Mouse (Mus musculus) kidney, embryonic 15.5 days (tissue): ENCODE data around the gene Gm10974. TPM values are rescaled to one million over a fixed set of nuclear protein-coding genes. Genes with fewer than 3 reads are reported as not detected.

Experiments used
- ATAC-seq: fragments of 200-750 bp; cut with Nextera tagmentation; replicated peaks from 2 replicates; pipeline ENCODE4 v1.8.0; 2017; ENCODE audit warnings: moderate TSS enrichment; ENCODE audit not compliant: low FRiP score
- H3K27ac ChIP-seq: fragments of 300-500 bp; sonication (generic); 2 replicates; pipeline ENCODE4 v1.5.1; 2015; ENCODE audit warnings: mild to moderate bottlenecking, inconsistent platforms
- H3K27me3 ChIP-seq: fragments of 300-500 bp; sonication (generic); 2 replicates; pipeline ENCODE4 v1.6.1; 2015; ENCODE audit warnings: inconsistent platforms
- H3K36me3 ChIP-seq: fragments of 300-500 bp; sonication (generic); 2 replicates; pipeline ENCODE4 v1.6.1; 2015; ENCODE audit warnings: inconsistent platforms
- H3K4me1 ChIP-seq: fragments of 300-500 bp; sonication (generic); 2 replicates; pipeline ENCODE4 v1.6.1; 2015; ENCODE audit warnings: inconsistent platforms
- H3K4me2 ChIP-seq: fragments of 300-500 bp; sonication (generic); 2 replicates; pipeline ENCODE4 v1.6.1; 2015; ENCODE audit warnings: moderate library complexity, mild to moderate bottlenecking, inconsistent platforms
- H3K4me3 ChIP-seq: fragments of 300-500 bp; sonication (generic); replicated peaks from 2 replicates; pipeline ENCODE4 v1.5.1; 2015; ENCODE audit warnings: mild to moderate bottlenecking, inconsistent platforms
- H3K9ac ChIP-seq: fragments of 300-500 bp; sonication (generic); 2 replicates; pipeline ENCODE4 v1.6.1; 2015; ENCODE audit warnings: mild to moderate bottlenecking, inconsistent platforms
- H3K9me3 ChIP-seq: fragments of 300-500 bp; sonication (generic); replicated peaks from 2 replicates; pipeline ENCODE4 v1.6.1; 2016; ENCODE audit warnings: inconsistent platforms
- WGBS: fragments of 180-500 bp; shearing (Covaris S2); methylation state at CpG from one replicate; pipeline ENCODE4 v1.1.7; 2015; ENCODE audit warnings: mixed read lengths; 5-methylcytosine and 5-hydroxymethylcytosine counted together
- polyA plus RNA-seq: library from polyadenylated mRNA; unstranded; fragments of >200 nt; fragmentation: Nextera tagmentation; extraction: Ambion mirVana; gene quantifications from 2 replicates; pipeline ENCODE4 v1.2.1, GENCODE M21; 2015

Gm10974 gene
- polyA plus RNA-seq, 1 experiment from 2014 or later = not detected

GRCm38 (mm10) chr7:66365411-66365810, 294 bp upstream of the Gm10974 start:
- no peak overlapping the region for H3K4me3 ChIP-seq
- H3K27me3 ChIP-seq = no peaks in the 10 kb centered on the region
- 0 out of 2 replicates have a peak overlapping the region, but pooled peaks have one; percentile 14 for H3K27ac ChIP-seq
- ATAC-seq = no peak
- peaks cover 3% of the 10 kb centered on the region for H3K36me3 ChIP-seq
- no peak overlapping the region for H3K9ac ChIP-seq
- H3K9me3 ChIP-seq = peaks cover 6% of the 10 kb centered on the region; the same call in 1 of the 2 replicates
- peaks cover 16% of the 10 kb centered on the region for H3K4me1 ChIP-seq
- 75% methylated on average over 2 of the region's 2 CpGs for WGBS
- H3K4me2 ChIP-seq = no peak overlapping the region

- ATAC-seq = no peak
- WGBS = 64% methylated on average over 5 of the region's 5 CpGs
- Histone ChIP-seq H3K36me3 (no peaks in the 10 kb centered on the region), H3K27me3 (no peaks in the 10 kb centered on the region), H3K9ac (no peak overlapping the region), H3K4me1 (peaks cover 22% of the 10 kb centered on the region), H3K27ac (peak overlapping the region; percentile 78), H3K4me2 (no peak overlapping the region), H3K4me3 (no peak overlapping the region), H3K9me3 (no peaks in the 10 kb centered on the region)
Measured at GRCm38 (mm10) chr7:66369071-66369933, 3.6 kb downstream of the Gm10974 start.

GRCm38 (mm10) chr7:66369934-66370445, 4.3 kb downstream of the Gm10974 start:
- no peak for ATAC-seq

GRCm38 (mm10) chr7:66370970-66371369, 5.3 kb downstream of the Gm10974 start:
- 76% methylated on average over 6 of the region's 6 CpGs for WGBS
- ATAC-seq = no peak
- Histone ChIP-seq H3K9ac (no peak overlapping the region), H3K36me3 (no peaks in the 10 kb centered on the region), H3K4me2 (no peak overlapping the region), H3K27me3 (no peaks in the 10 kb centered on the region), H3K9me3 (no peaks in the 10 kb centered on the region), H3K4me1 (peaks cover 21% of the 10 kb centered on the region), H3K27ac (no peak overlapping the region), H3K4me3 (no peak overlapping the region)

More at GRCm38 (mm10) chr7:66369934-66370445, 4.3 kb downstream of the Gm10974 start:
- Histone ChIP-seq H3K4me3 (no peak overlapping the region), H3K9ac (no peak overlapping the region), H3K27me3 (no peaks in the 10 kb centered on the region), H3K27ac (peak overlapping the region; percentile 78), H3K4me1 (peaks cover 22% of the 10 kb centered on the region), H3K36me3 (no peaks in the 10 kb centered on the region), H3K9me3 (no peaks in the 10 kb centered on the region), H3K4me2 (no peak overlapping the region)
- WGBS = 42% methylated on average over 5 of the region's 5 CpGs

GRCm38 (mm10) chr7:66373391-66373790, 7.7 kb downstream of the Gm10974 start:
- peaks cover 31% of the 10 kb centered on the region for H3K4me1 ChIP-seq
- no peaks in the 10 kb centered on the region for H3K9me3 ChIP-seq
- WGBS = 91% methylated on average over 3 of the region's 3 CpGs
- no peaks in the 10 kb centered on the region for H3K27me3 ChIP-seq
- H3K27ac ChIP-seq = no peak overlapping the region
- no peak overlapping the region for H3K4me2 ChIP-seq
- ATAC-seq = no peak
- H3K4me3 ChIP-seq = no peak overlapping the region
- no peak overlapping the region for H3K9ac ChIP-seq
- no peaks in the 10 kb centered on the region for H3K36me3 ChIP-seq

GRCm38 (mm10) chr7:66375736-66376135, 10.0 kb downstream of the Gm10974 start:
- H3K36me3 ChIP-seq = peaks cover 12% of the 10 kb centered on the region
- 74% methylated on average over 4 of the region's 4 CpGs for WGBS
- peaks cover 18% of the 10 kb centered on the region for H3K4me1 ChIP-seq
- no peak for ATAC-seq
- no peak overlapping the region for H3K9ac ChIP-seq
- no peaks in the 10 kb centered on the region for H3K27me3 ChIP-seq
- peak overlapping the region; percentile 61; the same call in 1 of the 2 replicates for H3K27ac ChIP-seq
- H3K4me2 ChIP-seq = no peak overlapping the region
- no peak overlapping the region for H3K4me3 ChIP-seq
- no peaks in the 10 kb centered on the region for H3K9me3 ChIP-seq

GRCm38 (mm10) chr7:66376560-66376959, 10.9 kb downstream of the Gm10974 start:
- H3K9me3 ChIP-seq = no peaks in the 10 kb centered on the region
- peaks cover 17% of the 10 kb centered on the region for H3K36me3 ChIP-seq
- peaks cover 12% of the 10 kb centered on the region; the same call in 1 of the 2 replicates for H3K4me1 ChIP-seq
- H3K27ac ChIP-seq = peak overlapping the region; percentile 61
- ATAC-seq = no peak
- 0 out of 2 replicates have a peak overlapping the region, but pooled peaks have one; percentile 12 for H3K4me2 ChIP-seq
- WGBS = 79% methylated on average over 10 of the region's 10 CpGs
- no peak overlapping the region for H3K4me3 ChIP-seq
- no peak overlapping the region for H3K9ac ChIP-seq
- H3K27me3 ChIP-seq = no peaks in the 10 kb centered on the region

- Histone ChIP-seq H3K4me1 (peaks cover 33% of the 10 kb centered on the region), H3K4me3 (no peak overlapping the region), H3K36me3 (peaks cover 15% of the 10 kb centered on the region), H3K27me3 (no peaks in the 10 kb centered on the region), H3K4me2 (no peak overlapping the region), H3K9me3 (no peaks in the 10 kb centered on the region), H3K9ac (no peak overlapping the region), H3K27ac (peak overlapping the region; percentile 58)
- ATAC-seq = no peak
- 59% methylated on average over 5 of the region's 5 CpGs for WGBS
Measured at GRCm38 (mm10) chr7:66384213-66384612, 18.5 kb downstream of the Gm10974 start.

- Histone ChIP-seq H3K9me3 (no peaks in the 10 kb centered on the region), H3K36me3 (peaks cover 12% of the 10 kb centered on the region), H3K27me3 (no peaks in the 10 kb centered on the region), H3K4me3 (no peak overlapping the region), H3K27ac (peak overlapping the region; percentile 58; the same call in 1 of the 2 replicates), H3K4me2 (no peak overlapping the region), H3K4me1 (peaks cover 33% of the 10 kb centered on the region), H3K9ac (no peak overlapping the region)
- 89% methylated on average over 8 of the region's 8 CpGs for WGBS
- ATAC-seq = no peak
Measured at GRCm38 (mm10) chr7:66384891-66385290, 19.2 kb downstream of the Gm10974 start.

- WGBS = 98% methylated on average over 12 of the region's 12 CpGs
- no peak for ATAC-seq
Measured at GRCm38 (mm10) chr7:66385826-66386225, 20.1 kb downstream of the Gm10974 start.

GRCm38 (mm10) chr7:66386411-66386810, 20.7 kb downstream of the Gm10974 start:
- no peak overlapping the region for H3K4me2 ChIP-seq

More at GRCm38 (mm10) chr7:66385826-66386225, 20.1 kb downstream of the Gm10974 start:
- Histone ChIP-seq H3K27me3 (no peaks in the 10 kb centered on the region), H3K9ac (no peak overlapping the region), H3K4me3 (no peak overlapping the region), H3K4me1 (peaks cover 33% of the 10 kb centered on the region), H3K4me2 (no peak overlapping the region), H3K36me3 (peaks cover 3% of the 10 kb centered on the region), H3K9me3 (no peaks in the 10 kb centered on the region), H3K27ac (0 out of 2 replicates have a peak overlapping the region, but pooled peaks have one; percentile 58)

GRCm38 (mm10) chr7:66387419-66387812, 21.7 kb downstream of the Gm10974 start:
- peaks cover 33% of the 10 kb centered on the region for H3K4me1 ChIP-seq
- no peaks in the 10 kb centered on the region for H3K36me3 ChIP-seq
- peak overlapping the region; percentile 79 for H3K4me3 ChIP-seq
- no peaks in the 10 kb centered on the region for H3K9me3 ChIP-seq
- 0 out of 2 replicates have a peak, but pooled peaks have one; percentile 9 for ATAC-seq
- 2% methylated on average over 13 of the region's 13 CpGs for WGBS
- H3K9ac ChIP-seq = peak overlapping the region; percentile 95
- no peaks in the 10 kb centered on the region for H3K27me3 ChIP-seq
- H3K4me2 ChIP-seq = peak overlapping the region; percentile 95
- peak overlapping the region; percentile 79 for H3K27ac ChIP-seq

More at GRCm38 (mm10) chr7:66386411-66386810, 20.7 kb downstream of the Gm10974 start:
- no peaks in the 10 kb centered on the region for H3K27me3 ChIP-seq
- H3K4me3 ChIP-seq = no peak overlapping the region
- H3K9ac ChIP-seq = no peak overlapping the region
- H3K27ac ChIP-seq = no peak overlapping the region
- H3K4me1 ChIP-seq = peaks cover 33% of the 10 kb centered on the region
- 94% methylated on average over 6 of the region's 6 CpGs for WGBS
- no peak for ATAC-seq
- 0 out of 2 replicates have a peak, but pooled peaks cover under 1% of the 10 kb centered on the region for H3K36me3 ChIP-seq
- H3K9me3 ChIP-seq = no peaks in the 10 kb centered on the region
